Mouse (Mus musculus) heart, postnatal 0 days (tissue): ENCODE results near the gene 1500009C09Rik.

Experiments
- CTCF ChIP-seq: IDR thresholded peaks from 2 replicates; pipeline ENCODE4 v1.5.1; 2016; ENCODE audit warnings: antibody characterized with exemption, control low read depth, low read depth
- EP300 ChIP-seq: IDR thresholded peaks from 2 replicates; pipeline ENCODE4 v1.6.1; 2016; ENCODE audit warnings: antibody characterized with exemption, low read depth

DNA sequence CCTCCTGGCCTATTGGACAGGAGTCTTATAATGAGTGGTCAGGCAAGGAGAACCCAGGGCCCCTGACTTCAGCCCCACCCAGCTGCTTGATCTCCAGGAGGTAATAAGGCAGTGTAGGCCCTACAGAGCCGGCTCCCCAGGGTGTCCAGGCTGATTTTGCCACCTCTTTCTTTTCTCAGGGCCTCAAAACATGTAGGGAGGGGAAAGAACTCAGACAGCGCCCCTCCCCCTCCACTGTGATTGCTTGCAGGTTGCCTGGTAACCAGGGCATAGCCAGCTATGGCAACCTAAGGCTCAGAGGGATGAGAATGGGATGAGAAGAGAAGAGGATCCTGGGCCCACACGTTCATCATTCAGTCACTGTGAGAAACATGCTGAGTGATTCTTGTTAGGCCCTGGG is 16.0 kb downstream of the 1500009C09Rik start:
- TF ChIP-seq EP300, result no peak
- TF ChIP-seq CTCF, result no peak
